Mouse (Mus musculus) c-Kit-negative CD71-positive TER-119-positive erythroid progenitor cells, embryonic 14.5 days (primary cell): Measurements from ENCODE around the gene Numa1.
"Not testable (repeated sequence)": the region's sequence is repeated elsewhere in the genome, so short reads cannot be mapped to it uniquely, and the experiment has no call there.

Experiments used
- DNase-seq: peaks from one replicate; pipeline ENCODE4 v3.0.0-alpha.2; 2013; ENCODE audit warnings: low read depth, low spot score

Gene Numa1

DNA sequence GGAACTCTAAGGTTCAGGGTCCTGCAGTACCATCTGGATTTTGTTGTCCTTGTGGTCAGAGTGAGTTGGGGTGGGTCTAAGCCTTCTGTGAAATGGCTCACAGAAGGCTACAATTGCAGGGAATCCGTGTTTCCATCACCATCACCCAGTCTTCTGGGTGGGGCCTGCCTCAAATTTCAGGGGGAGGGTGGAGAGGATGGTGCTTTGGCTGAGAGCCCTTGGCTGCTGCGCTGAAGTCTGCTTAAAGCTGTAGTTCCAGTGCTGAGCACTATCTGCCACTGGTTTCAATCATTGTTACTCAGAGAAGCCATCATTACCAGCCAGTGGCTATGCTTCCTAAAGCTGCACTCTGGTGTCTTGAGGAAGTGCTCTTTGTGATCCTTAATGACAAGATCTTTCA lies 40.6 kb downstream of the Numa1 start:
- no peak for DNase-seq

- DNase-seq: no peak
These were observed 48.8 kb downstream of the Numa1 start for GRCm38 (mm10) chr7:101982735-101983134.

DNA sequence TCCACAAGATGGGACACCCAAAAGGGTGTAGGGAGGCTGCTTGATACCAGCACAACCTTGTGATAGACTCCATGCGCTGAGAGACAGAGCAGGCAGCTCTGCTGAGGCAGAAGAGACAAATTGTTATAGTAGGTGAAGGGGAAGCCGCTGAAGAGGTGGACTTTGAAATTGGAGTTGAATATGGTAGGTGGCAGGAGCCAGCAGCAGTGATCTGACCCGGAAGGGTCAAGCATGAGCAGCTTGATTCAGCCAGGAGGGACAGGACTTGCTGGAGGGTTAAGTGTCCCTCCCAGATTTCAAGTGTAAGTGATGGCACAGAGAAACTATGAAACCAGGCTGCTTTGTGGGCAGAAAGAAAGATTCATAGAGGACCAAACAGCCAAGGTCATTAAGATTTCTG lies 51.2 kb downstream of the Numa1 start:
- no peak for DNase-seq

DNA sequence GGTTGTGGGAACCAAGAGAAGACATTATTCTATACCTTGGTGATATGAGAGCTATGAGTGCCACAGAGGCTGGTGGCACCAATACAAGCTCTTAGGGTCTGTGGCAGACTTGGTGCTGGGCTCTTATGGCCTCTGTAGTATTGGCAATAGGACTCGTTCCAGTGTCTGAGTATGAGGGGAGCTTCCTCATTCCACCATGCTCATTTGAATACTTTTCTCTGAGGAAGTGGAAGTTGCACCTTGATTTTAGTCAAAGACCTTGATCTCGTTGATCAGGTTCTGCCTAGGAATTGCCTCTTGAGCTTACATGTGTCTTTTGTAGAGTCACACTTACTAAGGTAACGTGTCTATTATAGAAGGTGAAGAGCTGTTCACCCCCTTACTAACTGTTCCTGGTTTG lies 60.3 kb downstream of the Numa1 start:
- DNase-seq: no peak

DNA sequence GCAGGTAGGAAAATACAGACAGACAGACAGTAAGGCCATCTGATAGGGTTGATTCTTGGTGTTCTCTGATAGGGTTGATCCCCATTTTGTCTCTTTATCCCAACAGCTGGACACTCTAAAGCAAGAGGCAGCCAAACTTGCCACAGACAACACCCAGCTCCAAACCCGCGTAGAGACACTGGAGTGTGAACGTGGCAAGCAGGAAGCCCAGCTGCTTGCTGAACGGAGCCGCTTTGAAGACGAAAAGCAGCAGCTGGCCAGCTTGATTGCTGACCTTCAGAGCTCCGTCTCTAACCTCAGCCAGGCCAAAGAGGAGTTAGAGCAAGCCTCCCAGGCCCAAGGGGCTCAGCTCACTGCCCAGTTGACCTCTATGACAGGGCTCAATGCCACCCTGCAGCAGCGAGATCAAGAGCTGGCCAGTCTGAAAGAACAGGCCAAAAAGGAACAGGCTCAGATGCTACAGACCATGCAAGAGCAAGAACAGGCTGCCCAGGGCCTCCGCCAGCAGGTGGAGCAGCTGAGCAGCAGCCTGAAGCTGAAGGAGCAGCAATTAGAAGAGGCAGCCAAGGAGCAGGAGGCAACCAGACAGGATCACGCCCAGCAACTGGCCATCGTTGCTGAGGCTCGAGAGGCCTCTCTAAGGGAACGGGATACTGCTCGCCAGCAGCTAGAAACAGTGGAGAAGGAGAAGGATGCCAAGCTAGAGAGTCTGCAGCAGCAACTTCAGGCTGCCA lies 64.5 kb downstream of the Numa1 start:
- peak; percentile 36 for DNase-seq

DNA sequence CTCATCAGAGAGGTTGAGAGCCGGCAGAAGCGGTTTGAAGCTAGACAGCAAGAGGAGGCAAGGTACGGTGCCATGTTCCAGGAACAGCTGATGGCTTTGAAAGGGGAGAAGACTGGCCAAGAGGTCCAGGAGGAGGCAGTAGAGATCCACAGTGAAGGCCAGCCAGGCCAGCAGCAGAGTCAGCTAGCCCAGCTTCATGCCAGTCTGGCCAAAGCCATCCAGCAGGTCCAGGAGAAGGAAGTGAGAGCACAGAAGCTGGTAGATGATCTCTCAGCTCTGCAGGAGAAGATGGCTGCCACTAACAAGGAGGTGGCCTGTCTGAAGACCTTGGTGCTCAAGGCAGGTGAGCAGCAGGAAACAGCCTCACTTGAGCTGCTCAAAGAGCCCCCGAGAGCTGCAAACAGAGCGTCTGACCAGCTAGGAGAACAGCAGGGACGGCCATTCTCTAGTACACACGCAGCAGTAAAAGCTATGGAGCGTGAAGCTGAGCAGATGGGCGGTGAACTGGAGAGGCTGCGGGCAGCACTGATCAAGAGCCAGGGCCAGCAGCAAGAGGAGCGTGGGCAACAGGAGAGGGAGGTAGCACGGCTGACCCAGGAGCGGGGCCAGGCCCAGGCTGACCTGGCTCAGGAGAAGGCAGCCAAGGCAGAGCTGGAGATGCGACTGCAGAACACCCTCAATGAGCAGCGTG lies 65.7 kb downstream of the Numa1 start:
- no peak for DNase-seq

DNA sequence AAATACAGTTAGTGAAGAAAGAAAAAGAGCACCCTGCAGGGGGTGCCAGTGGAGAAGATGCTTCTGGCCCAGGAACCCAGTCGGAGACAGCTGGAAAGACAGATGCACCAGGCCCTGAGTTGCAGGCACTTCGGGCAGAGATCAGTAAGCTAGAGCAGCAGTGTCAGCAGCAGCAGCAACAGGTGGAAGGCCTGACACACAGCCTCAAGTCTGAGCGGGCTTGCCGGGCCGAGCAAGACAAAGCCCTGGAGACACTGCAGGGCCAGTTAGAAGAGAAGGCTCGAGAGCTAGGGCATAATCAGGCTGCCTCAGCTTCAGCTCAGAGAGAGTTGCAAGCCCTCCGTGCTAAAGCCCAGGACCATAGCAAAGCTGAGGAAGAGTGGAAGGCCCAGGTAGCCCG lies 66.4 kb downstream of the Numa1 start:
- no peak for DNase-seq

DNA sequence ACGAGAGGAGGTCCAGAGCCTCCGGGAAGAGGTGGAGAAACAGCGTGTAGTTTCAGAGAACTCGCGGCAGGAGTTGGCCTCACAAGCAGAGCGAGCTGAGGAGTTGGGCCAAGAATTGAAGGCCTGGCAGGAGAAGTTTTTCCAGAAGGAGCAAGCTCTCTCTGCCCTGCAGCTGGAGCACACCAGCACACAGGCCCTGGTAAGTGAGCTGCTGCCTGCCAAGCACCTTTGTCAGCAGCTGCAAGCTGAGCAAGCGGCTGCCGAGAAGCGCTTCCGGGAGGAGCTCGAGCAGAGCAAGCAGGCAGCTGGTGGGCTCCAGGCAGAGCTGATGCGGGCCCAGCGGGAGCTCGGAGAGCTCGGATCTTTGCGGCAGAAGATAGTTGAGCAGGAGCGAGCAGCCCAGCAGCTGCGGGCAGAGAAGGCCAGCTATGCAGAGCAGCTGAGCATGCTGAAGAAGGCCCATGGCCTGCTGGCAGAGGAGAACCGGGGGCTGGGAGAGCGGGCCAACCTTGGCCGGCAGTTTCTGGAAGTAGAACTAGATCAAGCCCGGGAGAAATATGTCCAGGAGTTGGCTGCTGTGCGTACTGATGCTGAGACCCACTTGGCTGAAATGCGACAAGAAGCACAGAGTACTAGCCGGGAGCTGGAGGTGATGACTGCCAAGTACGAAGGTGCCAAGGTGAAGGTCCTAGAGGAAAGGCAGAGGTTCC lies 67.2 kb downstream of the Numa1 start:
- DNase-seq: no peak

GRCm38 (mm10) chr7:102006520-102006919 lies 72.6 kb downstream of the Numa1 start:
- DNase-seq: peak; percentile 40

- DNase-seq: no peak
These were observed 77.9 kb downstream of the Numa1 start for GRCm38 (mm10) chr7:102011855-102012254.

DNA sequence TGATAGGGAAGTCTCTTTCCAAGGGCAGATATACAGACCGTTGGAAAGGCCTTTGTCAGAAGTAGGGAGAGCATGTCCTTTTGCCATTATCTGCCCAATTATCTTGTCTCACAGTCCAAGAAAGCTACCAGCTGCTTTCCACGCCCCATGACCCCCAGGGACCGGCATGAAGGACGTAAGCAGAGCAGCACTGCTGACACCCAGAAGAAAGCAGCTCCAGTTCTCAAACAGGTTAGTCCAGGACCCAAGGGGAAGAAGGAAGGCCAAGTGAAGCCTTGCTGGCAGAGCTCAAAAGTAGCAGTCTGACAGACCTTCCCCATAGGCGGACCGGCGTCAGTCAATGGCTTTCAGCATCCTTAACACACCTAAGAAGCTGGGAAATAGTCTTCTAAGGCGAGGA lies 79.5 kb downstream of the Numa1 start:
- DNase-seq: no peak

DNA sequence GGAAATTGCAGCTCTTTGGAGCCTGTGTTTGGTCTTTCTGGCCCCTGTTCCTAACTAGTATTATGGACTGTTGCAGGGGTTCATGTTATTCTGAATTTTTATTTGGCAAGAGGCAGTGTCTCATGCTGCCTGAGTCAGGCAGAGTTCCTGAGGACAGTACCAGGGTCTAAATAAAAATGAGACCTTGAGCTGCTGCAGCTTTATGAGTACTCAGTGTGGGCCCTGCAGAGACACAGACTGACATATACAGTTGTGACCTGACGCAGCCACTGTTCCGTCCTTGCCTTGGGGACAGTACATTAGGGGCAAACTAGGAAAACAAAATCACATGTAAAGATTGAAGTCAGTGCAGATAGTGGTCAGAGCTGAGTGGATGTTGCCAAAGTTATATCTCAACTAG lies 81.1 kb downstream of the Numa1 start:
- DNase-seq: no peak

GRCm38 (mm10) chr7:102016936-102017335 lies 83.0 kb downstream of the Numa1 start:
- no peak for DNase-seq

- no peak for DNase-seq
These were observed 83.5 kb downstream of the Numa1 start for GRCm38 (mm10) chr7:102017452-102017851.

DNA sequence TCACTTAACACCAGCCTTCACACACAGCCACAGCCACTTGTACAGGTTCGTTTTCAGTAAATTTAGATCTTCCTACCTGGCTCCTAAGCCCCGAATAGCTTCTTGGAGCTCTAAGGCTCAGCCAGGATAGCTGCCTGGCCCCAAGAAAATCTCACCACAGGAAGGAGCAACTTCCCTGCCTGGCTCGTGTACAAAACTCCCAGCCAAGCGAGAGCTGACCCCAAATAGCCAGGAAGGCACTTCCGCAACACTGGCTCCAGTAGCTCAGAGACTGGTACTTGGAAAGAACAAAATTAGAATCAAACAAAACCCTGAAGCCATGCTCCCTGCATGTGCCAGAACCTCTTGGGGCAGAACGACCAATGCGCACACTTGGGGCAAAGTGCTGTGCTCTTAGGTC lies 84.1 kb downstream of the Numa1 start:
- no peak for DNase-seq

GRCm38 (mm10) chr7:102018590-102018989 lies 84.7 kb downstream of the Numa1 start, which contains the start of gene Il18bp:
Gene Il18bp, minus strand, starts transcription at chr7:102018690.
- no peak for DNase-seq

DNA sequence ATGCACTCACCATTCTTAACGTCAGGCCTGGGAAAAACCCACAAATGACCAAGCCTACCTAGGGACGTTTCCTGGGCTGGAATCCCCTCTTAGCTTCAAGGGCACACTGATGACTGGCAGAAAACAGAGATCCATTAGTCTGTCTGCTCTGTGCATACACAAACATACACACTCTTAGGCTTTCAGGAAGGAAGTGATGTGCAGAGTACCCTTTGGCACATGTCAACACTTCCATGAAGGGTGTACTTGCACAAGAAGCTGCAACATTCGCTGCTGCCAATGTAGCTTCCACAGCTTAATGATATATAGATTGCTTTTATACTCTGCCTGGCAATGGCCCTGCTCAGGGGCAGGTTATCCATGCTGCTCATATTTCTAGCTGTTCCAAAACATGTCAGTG lies 85.5 kb downstream of the Numa1 start:
- DNase-seq: no peak

- not testable (repeated sequence) for DNase-seq
These were observed 87.0 kb downstream of the Numa1 start for GRCm38 (mm10) chr7:102020934-102021333.

- no peak for DNase-seq
These were observed 89.9 kb downstream of the Numa1 start for GRCm38 (mm10) chr7:102023821-102024220.

GRCm38 (mm10) chr7:102025187-102026119 lies 91.5 kb downstream of the Numa1 start:
- DNase-seq: peak; percentile 29

DNA sequence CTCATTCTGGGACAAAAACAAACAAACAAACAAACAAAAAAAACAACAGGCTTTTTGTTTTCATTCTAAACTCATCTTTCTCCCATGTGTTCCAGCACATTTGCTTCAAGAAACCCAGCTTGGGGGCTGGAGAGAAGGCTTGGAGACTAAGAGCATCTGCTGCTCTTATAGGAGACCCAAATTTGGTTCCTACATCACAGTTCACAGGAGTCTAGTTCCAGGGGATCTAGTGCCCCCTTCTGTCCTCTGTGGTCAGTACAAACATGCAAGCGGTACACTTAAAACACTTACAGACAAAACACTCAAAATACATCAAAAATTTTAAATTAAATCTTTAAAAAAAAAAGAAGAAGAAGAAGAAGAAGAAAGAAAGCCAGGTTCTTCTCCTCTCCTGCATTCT lies 101.0 kb downstream of the Numa1 start:
- no peak for DNase-seq

DNA sequence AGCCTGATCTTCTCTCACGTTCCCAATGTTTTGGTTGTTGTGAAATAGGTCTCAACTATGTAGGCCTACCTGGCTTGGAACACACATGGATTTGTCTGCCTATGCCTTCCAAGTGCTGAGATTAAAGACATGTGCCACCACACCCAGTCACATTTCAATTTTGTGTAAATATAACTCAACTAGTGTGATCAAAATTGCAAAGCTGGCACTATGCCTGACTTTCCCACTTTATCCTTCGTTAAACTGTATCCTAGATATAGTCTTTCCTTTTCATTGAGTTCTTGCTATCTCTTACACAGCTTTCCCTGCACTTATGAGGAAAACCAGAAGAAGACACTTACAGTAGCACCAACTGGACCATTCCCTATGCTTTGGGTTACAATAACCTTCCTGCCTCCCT lies 101.6 kb downstream of the Numa1 start:
- DNase-seq: no peak
